Mouse (Mus musculus) liver, adult 2 months (tissue): ENCODE results near the gene Glb1. TPM values are rescaled to one million over a fixed set of nuclear protein-coding genes. Genes with fewer than 3 reads are reported as not detected.

Source experiments
- DNase-seq: peaks from one replicate; pipeline ENCODE4 v3.0.0-alpha.2; 2011; ENCODE audit warnings: low read depth, low spot score; ENCODE audit errors: extremely low read depth
- H3K27ac ChIP-seq: fragments of 200-500 bp; replicated peaks from 2 replicates; pipeline ENCODE4 v1.5.1; 2012; ENCODE audit warnings: low read depth, mild to moderate bottlenecking, control low read depth, inconsistent platforms, low read length; ENCODE audit not compliant: insufficient read depth
- H3K27me3 ChIP-seq: fragments of 200-500 bp; 2 replicates; pipeline ENCODE4 v1.6.1; 2012; ENCODE audit warnings: mild to moderate bottlenecking, moderate library complexity, low read length, inconsistent platforms; ENCODE audit not compliant: control insufficient read depth, insufficient read depth
- H3K36me3 ChIP-seq: fragments of 200-500 bp; 2 replicates; pipeline ENCODE4 v1.6.1; 2012; ENCODE audit warnings: low read length, inconsistent platforms; ENCODE audit not compliant: control insufficient read depth, insufficient read depth
- H3K4me1 ChIP-seq: fragments of 200-500 bp; 2 replicates; pipeline ENCODE4 v1.6.1; 2011; ENCODE audit warnings: low read length; ENCODE audit not compliant: control insufficient read depth, insufficient read depth
- H3K4me3 ChIP-seq: fragments of 200-500 bp; 2 replicates; pipeline ENCODE4 v1.5.1; 2011; ENCODE audit warnings: low read depth, mild to moderate bottlenecking, control low read depth, low read length, moderate library complexity; ENCODE audit not compliant: insufficient read depth
- H3K79me2 ChIP-seq: fragments of 200-500 bp; 2 replicates; pipeline ENCODE4 v1.6.1; 2012; ENCODE audit warnings: inconsistent platforms, mild to moderate bottlenecking, low read length, moderate library complexity; ENCODE audit not compliant: control insufficient read depth, insufficient read depth
- H3K9ac ChIP-seq: fragments of 200-500 bp; 2 replicates; pipeline ENCODE4 v1.6.1; 2012; ENCODE audit warnings: low read depth, mild to moderate bottlenecking, control low read depth, inconsistent platforms, low read length
- CTCF ChIP-seq: fragments of 200-500 bp; IDR thresholded peaks from 2 replicates; pipeline ENCODE4 v1.5.1; 2011; ENCODE audit warnings: low read depth, low read length, control low read depth
- POLR2A ChIP-seq: fragments of 200-500 bp; IDR thresholded peaks from 2 replicates; pipeline ENCODE4 v1.6.1; 2011; ENCODE audit warnings: low read length, control low read depth; ENCODE audit not compliant: insufficient read depth; ENCODE audit errors: extremely low read depth
- WGBS: fragments of 180-500 bp; shearing (Covaris S2); methylation state at CpG from one replicate; pipeline ENCODE4 v1.1.7; 2018; 5-methylcytosine and 5-hydroxymethylcytosine counted together
- polyA plus RNA-seq: library from polyadenylated mRNA; depleted of rRNA; stranded (reverse); fragments of >200 nt; gene quantifications from 2 replicates; pipeline ENCODE4 v1.2.3, GENCODE M21; 2012
- total RNA-seq: library from RNA; depleted of rRNA; stranded (reverse); fragments of >200 nt; gene quantifications from 2 replicates; pipeline ENCODE4 v1.2.3, GENCODE M21; 2014

The Glb1 gene
- total and polyA plus RNA-seq, 2 experiments, result 13.2 to 16.7 TPM

GRCm38 (mm10) chr9:114449120-114449754 lies 48.4 kb downstream of the Glb1 start:
- Histone ChIP-seq H3K9ac (no peak overlapping the region), H3K27ac (no peak overlapping the region), H3K36me3 (no peaks in the 10 kb centered on the region; the same call in 1 of the 2 replicates), H3K27me3 (no peaks in the 10 kb centered on the region), H3K4me3 (no peak overlapping the region), H3K79me2 (no peaks in the 10 kb centered on the region), H3K4me1 (no peaks in the 10 kb centered on the region)
- TF ChIP-seq CTCF (no peak), POLR2A (no peak)
- DNase-seq, result no peak
- 94% methylated on average over 13 of the region's 13 CpGs for WGBS

GRCm38 (mm10) chr9:114451615-114452014 lies 50.7 kb downstream of the Glb1 start:
- WGBS, result 92% methylated on average over 7 of the region's 7 CpGs
- H3K27me3 ChIP-seq, result no peaks in the 10 kb centered on the region
- peaks cover under 1% of the 10 kb centered on the region; the same call in 1 of the 2 replicates for H3K36me3 ChIP-seq
- H3K79me2 ChIP-seq, result no peaks in the 10 kb centered on the region
- DNase-seq, result no peak
- H3K9ac ChIP-seq, result no peak overlapping the region
- no peak overlapping the region for H3K27ac ChIP-seq
- H3K4me3 ChIP-seq, result no peak overlapping the region
- H3K4me1 ChIP-seq, result no peaks in the 10 kb centered on the region
- TF ChIP-seq CTCF (no peak), POLR2A (no peak)

- Histone ChIP-seq H3K27ac (no peak overlapping the region), H3K9ac (no peak overlapping the region), H3K4me1 (no peaks in the 10 kb centered on the region), H3K4me3 (no peak overlapping the region), H3K79me2 (no peaks in the 10 kb centered on the region), H3K27me3 (no peaks in the 10 kb centered on the region), H3K36me3 (peaks cover 7% of the 10 kb centered on the region; the same call in 1 of the 2 replicates)
- WGBS, result 97% methylated on average over 6 of the region's 6 CpGs
- TF ChIP-seq POLR2A, result no peak
- TF ChIP-seq CTCF, result no peak
- no peak for DNase-seq
These were observed 51.5 kb downstream of the Glb1 start for GRCm38 (mm10) chr9:114452418-114452817.

GRCm38 (mm10) chr9:114455420-114455819 lies 54.5 kb downstream of the Glb1 start:
- H3K27ac ChIP-seq, result no peak overlapping the region
- no peak overlapping the region for H3K9ac ChIP-seq
- H3K36me3 ChIP-seq, result peaks cover 9% of the 10 kb centered on the region; the same call in 1 of the 2 replicates
- no peaks in the 10 kb centered on the region for H3K27me3 ChIP-seq
- no peaks in the 10 kb centered on the region for H3K79me2 ChIP-seq
- no peak for DNase-seq
- 88% methylated on average over 2 of the region's 2 CpGs for WGBS
- H3K4me1 ChIP-seq, result no peaks in the 10 kb centered on the region
- H3K4me3 ChIP-seq, result no peak overlapping the region
- TF ChIP-seq POLR2A (no peak), CTCF (no peak)

GRCm38 (mm10) chr9:114458436-114458835 lies 57.6 kb downstream of the Glb1 start:
- H3K9ac ChIP-seq, result no peak overlapping the region
- H3K36me3 ChIP-seq, result peaks cover 13% of the 10 kb centered on the region; the same call in 1 of the 2 replicates
- DNase-seq, result no peak
- no peaks in the 10 kb centered on the region for H3K27me3 ChIP-seq
- H3K27ac ChIP-seq, result no peak overlapping the region
- no peaks in the 10 kb centered on the region for H3K4me1 ChIP-seq
- no peak for TF ChIP-seq CTCF
- no peaks in the 10 kb centered on the region for H3K79me2 ChIP-seq
- H3K4me3 ChIP-seq, result no peak overlapping the region
- 90% methylated on average over 3 of the region's 3 CpGs for WGBS

- WGBS, result 95% methylated on average over 7 of the region's 7 CpGs
- no peak overlapping the region for H3K27ac ChIP-seq
- no peak for DNase-seq
- H3K27me3 ChIP-seq, result no peaks in the 10 kb centered on the region
- H3K9ac ChIP-seq, result no peak overlapping the region
- no peak for TF ChIP-seq POLR2A
- no peak for TF ChIP-seq CTCF
- H3K4me1 ChIP-seq, result no peaks in the 10 kb centered on the region
- H3K4me3 ChIP-seq, result no peak overlapping the region
- no peaks in the 10 kb centered on the region for H3K79me2 ChIP-seq
- peaks cover 10% of the 10 kb centered on the region; the same call in 1 of the 2 replicates for H3K36me3 ChIP-seq
These were observed 61.7 kb downstream of the Glb1 start for GRCm38 (mm10) chr9:114462569-114462968.
